Mouse (Mus musculus): ENCODE measurements around the gene Dennd6b.
A peak's percentile ranks its signal among the peaks of the same experiment; 100 is the strongest.

Gene Dennd6b

GRCm38 (mm10) chr15:89196313-89196706 is at the start of gene Dennd6b:
Gene Dennd6b (minus strand): TSS chr15:89196496.
- peak; percentile 97 for DNase-seq (ENCODE audit: low spot score)

DNA sequence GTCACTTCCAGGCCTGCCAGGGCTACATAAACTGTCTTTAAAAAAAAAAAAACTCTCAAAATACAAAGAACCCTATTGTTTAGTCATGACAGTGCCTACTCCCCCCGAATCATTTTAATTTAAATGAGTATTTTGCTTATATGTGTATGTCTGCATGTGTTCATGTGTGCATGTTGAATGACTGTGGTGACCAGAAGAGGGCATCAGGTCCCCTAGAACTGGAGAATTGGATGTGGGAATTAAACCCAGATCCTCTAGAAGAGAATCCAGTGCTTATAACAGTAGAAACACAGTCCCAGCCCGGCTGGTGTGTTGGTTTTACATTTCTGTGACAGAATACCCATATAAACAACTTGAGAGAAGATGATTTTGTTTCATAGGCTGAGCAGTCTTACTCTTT is 44.7 kb upstream of the Dennd6b start:
- no peak for DNase-seq (ENCODE audit: low spot score)

- DNase-seq (ENCODE audit: low spot score) = no peak
These were observed 43.6 kb upstream of the Dennd6b start for GRCm38 (mm10) chr15:89239751-89240392.

DNA sequence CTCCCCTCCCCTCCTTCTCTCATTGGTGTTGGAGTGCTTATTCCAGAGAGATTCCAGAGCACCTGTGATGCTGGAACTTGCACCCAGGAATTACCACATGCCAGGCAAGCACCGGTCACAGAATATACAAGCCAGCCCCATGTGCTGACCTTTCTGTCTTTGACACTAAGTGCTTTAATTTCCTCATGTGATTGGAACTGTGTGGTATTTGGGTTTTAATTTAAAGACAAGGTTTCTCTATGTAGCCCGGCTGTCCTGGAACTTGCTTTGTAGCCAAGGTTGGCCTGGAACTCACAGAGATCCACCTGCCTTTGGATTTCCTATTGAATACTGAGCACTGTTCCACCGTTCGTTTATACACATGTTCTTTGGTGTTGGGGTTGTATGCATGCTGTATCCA is 37.8 kb upstream of the Dennd6b start:
- DNase-seq (ENCODE audit: low spot score) = no peak

DNA sequence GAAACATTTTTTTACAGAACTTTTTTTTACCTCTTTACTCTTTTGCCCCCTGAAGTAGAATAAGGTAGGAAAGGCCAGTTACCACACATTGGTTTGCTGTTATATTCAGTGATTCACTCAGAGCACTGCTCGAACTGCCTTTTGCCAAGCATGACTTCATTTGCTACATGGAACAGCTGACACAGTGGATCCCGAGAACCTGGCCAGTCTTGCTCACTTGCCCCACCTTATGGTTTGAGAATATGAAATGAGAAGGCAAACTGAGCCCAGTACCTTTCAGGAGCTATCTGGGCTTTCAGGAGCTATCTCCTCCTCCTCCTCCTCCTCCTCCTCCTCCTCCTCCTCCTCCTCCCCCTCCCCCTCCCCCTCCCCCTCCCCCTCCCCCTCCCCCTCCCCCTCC is 37.3 kb upstream of the Dennd6b start:
- no peak for DNase-seq (ENCODE audit: low spot score)

DNA sequence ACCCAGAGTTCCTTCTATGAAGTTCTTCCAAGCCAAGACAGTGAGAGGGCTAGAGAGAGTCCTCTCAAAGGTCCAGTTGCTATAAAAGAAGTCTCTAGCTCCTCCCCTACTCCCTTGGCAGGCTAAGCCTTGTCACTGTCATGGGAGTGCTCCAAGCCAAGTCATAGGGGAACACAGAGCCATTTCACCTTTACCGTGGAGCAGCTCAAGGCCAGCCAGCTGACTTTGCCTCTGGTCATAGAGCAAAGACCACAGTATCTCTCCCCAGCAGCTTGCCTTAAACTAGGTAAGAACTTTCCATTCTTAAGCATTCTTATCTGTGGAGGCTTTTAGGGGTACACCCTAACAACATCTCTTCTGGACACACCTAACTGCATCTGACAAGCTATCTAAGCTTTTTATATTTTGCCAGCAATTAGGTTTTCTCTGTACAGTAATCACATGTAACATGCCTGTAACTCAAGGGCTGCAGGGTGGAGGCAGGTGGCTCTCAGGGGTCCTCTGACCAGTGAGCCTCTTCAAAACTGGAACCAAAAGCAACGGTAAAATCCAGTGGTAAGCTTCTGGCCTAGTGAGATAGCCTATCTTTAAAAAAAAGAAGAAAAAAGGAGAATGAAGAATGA is 19.4 kb upstream of the Dennd6b start:
- DNase-seq (ENCODE audit: low spot score) = no peak

GRCm38 (mm10) chr15:89214953-89215352 is 18.7 kb upstream of the Dennd6b start:
- no peak for DNase-seq (ENCODE audit: low spot score)

GRCm38 (mm10) chr15:89213517-89213916 is 17.2 kb upstream of the Dennd6b start:
- DNase-seq (ENCODE audit: low spot score) = no peak

DNA sequence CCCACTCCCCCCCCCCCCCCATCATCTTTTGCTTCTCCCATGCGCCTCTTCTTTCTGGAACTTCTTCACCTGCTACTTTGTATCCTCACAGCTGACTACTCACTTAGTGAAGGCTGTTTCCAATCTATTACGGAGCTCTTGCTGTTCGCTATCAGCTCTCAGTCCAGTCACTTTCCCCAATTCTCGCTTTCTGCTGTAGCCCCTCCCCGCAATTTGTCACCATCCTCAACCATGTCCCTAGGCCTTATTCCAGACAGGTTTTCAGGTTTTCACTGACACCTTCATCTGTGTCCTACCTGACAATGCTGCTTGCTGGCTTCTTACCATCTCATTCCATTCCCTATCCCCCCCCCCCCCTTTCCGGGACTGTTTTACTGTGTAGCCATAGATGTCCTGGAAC is 16.2 kb upstream of the Dennd6b start:
- no peak for DNase-seq (ENCODE audit: low spot score)

DNA sequence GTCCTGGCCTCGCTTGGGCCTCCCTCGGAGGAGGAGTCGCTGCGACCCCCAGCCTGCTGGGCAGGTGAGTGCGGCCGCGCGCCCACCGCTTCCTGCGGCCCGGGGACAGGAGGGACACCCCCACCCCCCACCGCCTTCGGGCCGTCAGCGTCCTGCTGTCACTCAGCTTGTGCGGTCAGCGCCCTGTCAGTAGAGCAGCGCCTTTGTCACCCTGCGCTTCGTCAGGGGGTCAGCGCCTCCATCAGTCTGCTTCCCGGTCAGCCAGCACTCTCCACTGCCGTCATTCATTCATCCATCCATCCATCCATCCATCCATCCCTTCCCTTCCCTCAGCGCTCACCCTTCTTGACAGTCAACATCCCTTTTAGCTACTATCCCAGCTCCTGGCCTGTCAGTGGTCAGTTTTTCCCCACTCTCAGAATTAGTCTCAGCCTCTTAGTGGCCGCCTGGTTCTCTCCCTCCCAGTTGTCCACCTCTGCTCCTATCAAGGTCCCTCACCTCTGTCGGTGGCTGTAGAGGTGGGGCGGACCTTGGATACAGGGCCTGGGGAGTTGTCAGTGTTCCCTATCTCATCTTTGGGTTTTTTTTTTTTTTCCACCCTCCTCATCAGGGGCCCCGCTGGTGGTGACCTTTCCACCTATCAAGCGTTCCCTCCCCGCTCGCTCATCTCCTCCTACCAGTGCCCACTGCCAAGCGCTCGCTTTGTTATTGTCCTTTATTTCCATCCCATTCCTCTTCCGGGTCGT is 15.6 kb upstream of the Dennd6b start:
- DNase-seq (ENCODE audit: low spot score) = no peak

- DNase-seq (ENCODE audit: low spot score) = peak; percentile 84
These were observed 14.8 kb upstream of the Dennd6b start, which contains the start of gene Ppp6r2 for GRCm38 (mm10) chr15:89210915-89211715. Gene Ppp6r2 (plus strand): TSS chr15:89211553.

DNA sequence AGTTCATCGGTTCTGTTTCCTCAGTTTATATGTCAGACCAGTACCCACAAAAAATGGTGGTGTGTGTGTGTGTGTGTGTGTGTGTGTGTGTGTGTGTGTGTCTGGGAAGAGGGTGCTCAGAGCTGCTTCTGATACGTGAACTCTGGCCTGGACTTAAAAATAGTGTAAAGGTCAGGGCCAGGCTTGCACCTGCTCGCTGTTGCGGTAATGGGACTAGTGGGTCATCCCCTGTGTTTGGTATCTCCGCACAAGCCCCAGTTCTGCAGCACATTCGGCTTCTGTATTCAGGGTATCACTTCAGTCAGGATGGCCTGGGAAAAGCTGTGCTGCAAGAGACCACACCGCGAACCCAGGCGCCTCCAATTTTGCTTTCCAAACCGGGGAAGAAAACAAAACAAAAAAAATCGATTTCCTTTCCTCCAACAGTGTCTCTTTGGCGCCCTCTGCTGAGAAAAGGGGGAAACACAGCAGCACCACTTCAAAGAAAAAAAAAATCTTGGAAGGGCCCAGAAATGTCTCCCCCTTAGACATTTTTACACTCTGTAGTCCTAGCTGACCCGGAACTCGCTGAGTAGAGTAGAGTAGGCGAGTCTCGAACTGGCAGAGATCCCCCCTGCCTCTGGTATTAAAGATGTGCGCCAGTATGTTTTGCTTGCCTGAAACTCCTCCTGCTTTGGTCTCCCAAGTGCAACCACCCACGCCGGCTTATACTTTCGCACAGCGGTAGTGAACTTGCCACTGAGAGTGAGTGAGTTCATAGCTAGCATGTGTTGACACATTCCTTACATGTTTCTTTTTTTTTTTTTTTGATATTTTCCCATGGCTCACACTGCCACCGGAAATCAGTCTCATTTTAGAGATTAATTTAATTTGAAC is 13.8 kb upstream of the Dennd6b start:
- peak; percentile 84 for DNase-seq (ENCODE audit: low spot score)

DNA sequence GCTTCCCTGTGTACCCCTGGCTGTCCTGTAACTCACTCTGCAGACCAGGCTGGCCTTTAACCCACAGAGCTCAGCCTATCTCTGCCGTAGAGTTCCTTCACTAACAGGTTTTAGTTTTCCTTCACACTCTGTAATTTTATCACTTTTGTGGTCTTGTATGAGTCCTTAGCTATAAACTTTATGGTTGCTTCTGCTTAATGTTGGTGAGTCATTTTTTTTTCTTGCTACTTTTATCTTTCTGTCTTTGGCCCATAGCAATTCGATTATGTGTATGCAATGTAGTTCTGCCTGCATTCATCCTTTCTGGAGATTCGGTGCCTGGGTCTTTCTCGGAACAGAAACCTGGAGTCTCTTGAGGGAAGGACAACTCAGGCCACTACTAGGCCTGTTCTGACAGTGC is 11.2 kb upstream of the Dennd6b start:
- DNase-seq (ENCODE audit: low spot score) = no peak

DNA sequence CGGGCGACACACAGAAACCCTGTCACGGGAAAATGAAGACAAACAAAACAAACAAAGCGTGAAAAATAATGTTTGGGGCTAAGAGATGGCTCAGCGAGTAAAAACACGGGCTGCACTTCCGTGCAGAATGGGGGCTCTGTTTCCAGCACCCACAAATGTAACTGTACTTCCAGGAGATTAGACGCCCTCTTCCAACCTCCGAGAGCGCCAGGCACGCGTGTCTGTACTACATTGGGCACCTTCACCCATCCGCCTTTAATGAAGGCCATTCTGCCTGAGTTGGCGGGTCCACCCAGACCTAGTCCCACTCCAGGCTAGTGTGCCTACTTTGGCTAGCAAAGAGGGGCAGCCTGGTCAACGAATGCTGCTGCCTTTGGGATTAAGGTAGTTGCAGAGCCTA is 760 bp upstream of the Dennd6b start:
- no peak for DNase-seq (ENCODE audit: low spot score)

- peak; percentile 92 for DNase-seq (ENCODE audit: low spot score)
These were observed 495 bp downstream of the Dennd6b start for GRCm38 (mm10) chr15:89195690-89196312.

DNA sequence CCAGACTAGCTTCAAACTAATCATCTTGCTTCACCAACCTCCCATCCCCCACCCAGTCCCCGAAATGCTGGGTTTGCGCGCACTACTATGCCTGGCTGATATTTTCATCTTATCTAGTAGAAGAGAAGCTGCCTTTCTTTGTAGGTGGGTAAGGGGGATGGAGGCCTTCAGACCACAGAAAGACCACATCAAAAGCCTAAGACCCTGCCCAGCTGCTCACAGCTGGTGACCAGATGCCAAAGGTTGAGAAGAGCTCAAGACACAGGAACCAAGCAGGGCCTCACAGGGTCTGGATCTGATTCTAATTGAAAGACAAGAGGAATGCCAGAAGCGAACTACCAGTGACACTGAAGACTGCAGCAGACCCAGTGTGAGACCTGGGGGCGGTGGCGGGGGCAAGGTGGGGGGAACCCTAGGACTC is 1.0 kb downstream of the Dennd6b start:
- DNase-seq (ENCODE audit: low spot score) = no peak

DNA sequence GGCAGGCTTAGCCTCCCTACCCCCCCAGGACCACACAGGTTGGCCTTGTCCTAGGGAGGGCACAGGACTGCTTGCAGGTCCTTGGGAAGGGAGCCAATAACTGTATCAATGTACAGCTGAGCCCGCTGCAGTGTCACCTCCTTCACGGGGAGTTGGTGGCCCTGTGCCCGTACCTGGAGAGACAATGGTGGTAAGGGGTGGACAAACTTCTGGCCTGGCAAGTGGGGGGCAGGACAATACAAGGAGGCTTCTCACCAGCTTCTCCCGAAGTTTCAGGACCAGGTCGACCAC is 11.4 kb downstream of the Dennd6b start:
- DNase-seq (ENCODE audit: low spot score) = no peak

- DNase-seq (ENCODE audit: low spot score) = no peak
These were observed 12.0 kb downstream of the Dennd6b start for GRCm38 (mm10) chr15:89184141-89184936.

DNA sequence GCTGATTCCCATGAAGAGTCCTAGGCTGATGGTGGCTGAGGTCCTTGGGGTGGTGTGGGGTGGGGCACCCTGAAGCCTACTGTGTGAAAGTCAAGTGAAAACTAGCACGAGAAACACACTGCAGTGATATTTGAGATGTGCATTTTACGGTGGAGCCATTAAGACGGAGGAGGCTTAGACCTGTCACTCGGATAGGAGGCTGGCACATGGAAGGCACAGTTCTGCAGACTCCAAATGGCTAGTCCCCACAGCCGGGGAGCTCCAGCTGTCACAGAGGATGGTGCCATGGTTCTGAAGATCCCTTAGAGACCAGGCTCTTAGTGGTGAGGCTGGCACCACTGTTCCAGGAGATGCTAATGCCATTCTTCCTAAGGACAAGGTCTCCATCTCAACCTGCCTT is 13.5 kb downstream of the Dennd6b start:
- DNase-seq (ENCODE audit: low spot score) = no peak

DNA sequence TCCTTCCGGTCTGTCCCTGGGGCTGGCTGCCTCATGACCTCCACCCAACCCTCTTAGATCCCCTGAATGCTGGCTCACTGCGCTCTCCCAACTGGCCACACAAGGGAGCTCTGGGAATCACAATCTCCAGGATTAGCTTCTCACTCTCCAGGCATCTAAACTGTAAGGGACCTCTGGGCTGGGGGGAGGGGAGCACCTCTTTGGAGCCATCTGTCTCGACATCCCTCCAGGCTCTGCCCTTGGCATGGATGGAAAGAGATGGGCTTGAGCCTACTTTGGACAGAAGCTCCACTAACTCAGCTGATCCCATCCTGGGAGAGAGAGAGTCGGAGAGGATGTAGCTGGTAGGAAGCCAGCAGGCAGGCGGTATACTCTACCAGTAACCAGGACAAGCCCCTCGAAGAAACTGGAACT is 14.0 kb downstream of the Dennd6b start:
- DNase-seq (ENCODE audit: low spot score) = peak; percentile 45

All from ovary, postnatal 36 days (tissue).